Mouse (Mus musculus) heart, adult 11 months (tissue): ENCODE results near the gene Gpr83.

Experiments used
- DNase-seq: peaks from one replicate; pipeline ENCODE4 v3.0.0; 2022

Gpr83 gene

GRCm38 (mm10) chr9:14859868-14860639, at the start of gene Gpr83:
Gene Gpr83 (plus strand): TSS chr9:14860210.
- DNase-seq: peak; percentile 78

GRCm38 (mm10) chr9:14821396-14821795, 38.6 kb upstream of the Gpr83 start:
- DNase-seq: no peak

GRCm38 (mm10) chr9:14824840-14825239, 35.2 kb upstream of the Gpr83 start:
- DNase-seq: no peak

- no peak for DNase-seq
Observed at GRCm38 (mm10) chr9:14827875-14828274, 32.1 kb upstream of the Gpr83 start.

GRCm38 (mm10) chr9:14832046-14832445, 28.0 kb upstream of the Gpr83 start:
- peak; percentile 28 for DNase-seq

GRCm38 (mm10) chr9:14835335-14836075, 24.5 kb upstream of the Gpr83 start:
- DNase-seq: peak; percentile 4

- DNase-seq: peak; percentile 72
Observed at GRCm38 (mm10) chr9:14839527-14839926, 20.5 kb upstream of the Gpr83 start.

- peak; percentile 54 for DNase-seq
Observed at GRCm38 (mm10) chr9:14839970-14840369, 20.0 kb upstream of the Gpr83 start.

GRCm38 (mm10) chr9:14841878-14842761, 17.9 kb upstream of the Gpr83 start:
- DNase-seq: peak; percentile 90

- DNase-seq: peak; percentile 71
Observed at GRCm38 (mm10) chr9:14843311-14843857, 16.6 kb upstream of the Gpr83 start.

- peak; percentile 29 for DNase-seq
Observed at GRCm38 (mm10) chr9:14843901-14844300, 16.1 kb upstream of the Gpr83 start.

GRCm38 (mm10) chr9:14846428-14846827, 13.6 kb upstream of the Gpr83 start:
- DNase-seq: peak; percentile 6

GRCm38 (mm10) chr9:14848267-14848935, 11.6 kb upstream of the Gpr83 start:
- peak; percentile 9 for DNase-seq

GRCm38 (mm10) chr9:14854585-14854984, 5.4 kb upstream of the Gpr83 start:
- peak; percentile 49 for DNase-seq

GRCm38 (mm10) chr9:14856922-14857654, 2.9 kb upstream of the Gpr83 start:
- DNase-seq: peak; percentile 60

- no peak for DNase-seq
Observed at GRCm38 (mm10) chr9:14858170-14858706, 1.8 kb upstream of the Gpr83 start.

GRCm38 (mm10) chr9:14858782-14859181, 1.2 kb upstream of the Gpr83 start:
- DNase-seq: peak; percentile 76

- DNase-seq: peak; percentile 56
Observed at GRCm38 (mm10) chr9:14863126-14863525, 3.1 kb downstream of the Gpr83 start.

GRCm38 (mm10) chr9:14864726-14865125, 4.7 kb downstream of the Gpr83 start:
- peak; percentile 61 for DNase-seq

GRCm38 (mm10) chr9:14866957-14867356, 6.9 kb downstream of the Gpr83 start:
- peak; percentile 69 for DNase-seq

- peak; percentile 69 for DNase-seq
Observed at GRCm38 (mm10) chr9:14868326-14868725, 8.3 kb downstream of the Gpr83 start.
